Mouse (Mus musculus): ENCODE data around the gene Cnpy2.

Gene Cnpy2

GRCm38 (mm10) chr10:128368402-128369217, 46.4 kb downstream of the Cnpy2 start, which contains the start of gene Coq10a:
Coq10a (minus strand) TSS chr10:128368997.
- peak; percentile 85 to 87 for DNase-seq (ENCODE audit: low spot score in 2 of 2)

DNA sequence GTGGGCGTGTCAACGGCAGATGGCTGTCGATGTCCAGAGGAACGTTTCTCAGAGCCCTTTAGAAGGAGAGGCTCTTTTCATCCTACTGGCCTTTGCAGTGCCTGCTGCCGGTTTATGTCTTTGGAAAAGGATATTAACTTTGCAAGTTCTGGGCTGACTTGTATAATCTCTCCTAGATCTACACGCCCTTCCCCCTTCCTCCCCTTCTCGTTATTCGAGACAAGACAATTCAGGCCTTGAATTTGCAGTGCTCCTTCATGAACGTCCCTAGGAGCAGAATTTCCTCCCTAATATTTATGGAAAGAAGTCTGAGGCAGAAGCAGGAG, 46.9 kb downstream of the Cnpy2 start:
- DNase-seq (ENCODE audit: low spot score in 2 of 2) = no peak

- no peak for DNase-seq (ENCODE audit: low spot score in 2 of 2)
Measured at GRCm38 (mm10) chr10:128369599-128369998, 47.3 kb downstream of the Cnpy2 start.

DNA sequence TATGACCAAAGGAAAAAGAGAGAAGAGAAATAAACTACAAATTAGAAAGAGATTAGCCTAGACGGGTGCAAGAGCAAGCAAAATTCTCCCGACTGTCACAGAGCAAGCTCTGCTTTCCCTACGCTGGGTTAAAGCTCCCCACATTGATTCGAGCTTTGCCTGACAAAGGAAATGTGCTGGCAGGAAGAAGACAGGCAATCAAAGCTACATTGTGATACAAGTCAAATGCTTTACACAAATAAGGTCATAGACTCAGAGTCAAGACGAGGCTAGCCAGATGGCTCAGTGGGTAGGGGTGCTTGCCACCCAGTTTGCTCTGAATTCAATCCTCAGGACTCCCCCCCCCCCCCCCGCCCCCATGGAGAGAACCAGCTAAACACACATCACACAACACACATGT, 47.8 kb downstream of the Cnpy2 start:
- DNase-seq (ENCODE audit: low spot score in 2 of 2) = no peak

GRCm38 (mm10) chr10:128370601-128371000, 48.3 kb downstream of the Cnpy2 start:
- DNase-seq (ENCODE audit: low spot score in 2 of 2) = no peak

DNA sequence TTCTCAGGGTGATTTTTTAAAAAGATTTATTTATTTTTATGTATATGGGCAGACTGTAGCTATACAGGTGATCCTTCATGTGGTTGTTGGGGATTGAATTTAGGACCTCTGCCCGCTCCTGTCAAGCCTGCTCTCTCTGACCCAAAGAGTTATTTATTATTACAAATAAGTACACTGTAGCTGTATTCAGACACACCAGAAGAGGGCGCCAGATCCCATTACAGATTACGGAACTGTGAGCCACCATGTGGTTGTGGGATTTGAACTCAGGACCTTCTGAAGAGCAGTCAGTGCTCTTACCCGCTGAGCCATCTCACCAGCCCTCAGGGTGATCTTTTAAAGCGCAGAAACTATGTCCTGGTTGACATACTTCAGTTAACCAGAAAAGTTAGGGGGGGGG, 49.9 kb downstream of the Cnpy2 start:
- DNase-seq (ENCODE audit: low spot score in 2 of 2) = no peak

DNA sequence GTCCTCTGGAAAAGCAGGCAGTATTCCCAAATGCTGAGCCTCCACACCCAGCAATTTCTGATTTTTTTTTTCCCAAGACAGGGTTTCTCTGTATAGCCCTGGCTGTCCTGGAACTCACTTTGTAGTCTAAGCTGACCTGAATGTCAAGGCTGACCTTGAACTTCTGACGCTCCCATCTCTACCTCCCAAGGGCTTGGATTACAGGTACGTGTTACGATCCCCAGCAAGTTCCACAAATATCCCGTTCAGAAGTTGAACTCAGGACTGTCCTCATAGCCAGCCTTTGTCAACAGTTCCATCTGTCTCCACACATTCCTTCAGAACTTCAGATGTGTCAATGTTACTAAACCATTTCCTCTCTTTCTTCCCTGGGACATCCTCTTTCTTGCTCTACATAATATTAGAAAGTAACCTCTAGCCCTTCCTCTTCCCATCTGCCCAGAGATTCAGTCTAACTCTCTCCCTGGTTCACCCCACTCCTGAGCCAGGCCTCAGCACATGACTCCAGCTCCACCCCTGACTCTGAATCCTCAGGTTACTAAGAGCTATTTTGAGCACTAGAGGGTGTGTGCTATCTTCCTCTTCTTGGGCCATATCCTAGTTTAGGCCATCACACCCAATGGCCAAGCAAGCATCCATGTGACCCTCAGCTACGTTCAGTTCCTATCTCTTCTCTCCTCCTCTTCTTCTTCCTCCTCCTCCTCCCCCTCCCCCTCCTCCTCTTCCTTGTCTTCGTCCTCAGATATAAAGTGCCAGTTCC, 50.9 kb downstream of the Cnpy2 start:
- DNase-seq (ENCODE audit: low spot score in 2 of 2) = no peak

GRCm38 (mm10) chr10:128374393-128374792, 52.1 kb downstream of the Cnpy2 start:
- DNase-seq (ENCODE audit: low spot score in 2 of 2) = no peak

GRCm38 (mm10) chr10:128376099-128376454, 53.8 kb downstream of the Cnpy2 start:
- DNase-seq (ENCODE audit: low spot score in 2 of 2) = no peak

DNA sequence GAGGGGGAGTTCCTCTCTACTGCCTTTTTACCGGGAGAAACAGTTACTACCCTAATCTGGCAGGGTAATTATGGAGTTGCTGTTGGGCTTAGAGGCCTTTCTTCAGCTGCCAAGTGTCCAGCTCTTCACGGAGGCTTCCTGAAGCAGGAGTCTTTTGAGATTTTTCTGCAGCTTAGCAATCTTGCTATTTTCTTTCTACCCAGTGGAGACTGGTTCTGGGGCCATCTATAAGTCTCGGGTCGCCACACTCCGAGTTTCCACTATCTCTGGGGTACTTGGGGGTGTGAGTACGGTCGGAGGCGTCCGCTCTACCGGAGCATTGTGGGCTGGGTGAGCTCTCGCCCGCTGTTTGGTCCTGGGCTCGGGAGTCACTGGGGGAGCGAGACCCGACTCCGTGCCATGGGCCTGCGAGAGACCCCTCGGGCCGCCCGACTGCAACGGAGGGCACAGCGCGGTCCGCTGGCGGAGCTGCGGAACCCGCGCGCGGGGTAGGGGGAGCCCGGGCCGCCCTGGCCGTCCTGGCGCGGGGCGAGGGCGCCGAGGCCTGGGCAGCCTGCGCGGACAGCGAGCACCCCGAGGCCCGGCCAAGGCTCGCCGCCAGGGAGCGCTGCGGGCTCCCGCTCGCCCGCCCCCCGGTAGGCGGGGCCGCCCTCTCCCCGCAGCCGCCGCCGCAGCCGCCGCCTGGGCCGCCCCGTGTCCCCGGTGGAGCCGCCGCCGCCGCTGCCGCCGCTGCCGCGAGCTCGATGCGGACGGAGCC, 54.4 kb downstream of the Cnpy2 start, which contains the start of gene Ankrd52:
Gene Ankrd52, plus strand, starts transcription at position 661 of the 757 bp plus-strand sequence.
- peak; percentile 62 to 89 for DNase-seq (ENCODE audit: low spot score in 2 of 2)
